Mouse (Mus musculus): ENCODE results near the gene Trim14.

DNA sequence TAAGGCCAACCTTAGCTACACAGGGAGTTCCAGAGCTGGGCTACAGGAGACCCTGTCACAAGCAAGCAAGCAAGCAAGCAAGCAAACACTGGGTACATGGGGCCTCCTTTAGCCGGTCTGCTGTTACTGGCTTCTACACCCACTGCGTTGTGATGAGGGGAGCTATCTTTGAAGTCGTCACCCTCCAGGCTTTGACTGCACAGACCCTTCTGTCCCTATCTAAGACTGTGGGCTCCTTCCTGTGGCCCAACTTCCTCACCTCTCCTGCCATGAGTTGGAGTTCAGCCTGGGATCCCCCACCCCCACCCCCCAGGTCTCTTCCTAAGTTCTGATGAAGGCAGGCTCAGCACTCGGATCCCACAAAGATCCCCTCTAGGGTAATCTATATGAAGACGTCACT, 26.1 kb upstream of the Trim14 start:
- no peak for TF ChIP-seq CTCF (IDR thresholded peaks at IDR 0.05; ENCODE audit: insufficient read depth, low read length)
- no peak for TF ChIP-seq POLR2A (IDR thresholded peaks at IDR 0.05; ENCODE audit: borderline replicate concordance, extremely low read depth, low read depth, low read length)

Data from lung, adult 2 months (tissue).